Mouse (Mus musculus): ENCODE data around the gene Polr2e. TPM values are rescaled to one million over a fixed set of nuclear protein-coding genes. Genes with fewer than 3 reads are reported as not detected.
"Not testable (repeated sequence)": the region's sequence is repeated elsewhere in the genome, so short reads cannot be mapped to it uniquely, and the experiment has no call there.

Polr2e gene
- polyA plus RNA-seq, 1 experiment, result 216 TPM

GRCm38 (mm10) chr10:80056976-80057682, 17.5 kb upstream of the Polr2e start:
- no peak for TF ChIP-seq POLR2A (IDR thresholded peaks at IDR 0.05; ENCODE audit: borderline replicate concordance, extremely low read depth, insufficient read depth, insufficient read length, poor library complexity, severe bottlenecking)
- TF ChIP-seq CTCF (IDR thresholded peaks at IDR 0.05; ENCODE audit: borderline replicate concordance, extremely low read depth, insufficient read depth, insufficient read length), result no peak
- no peak for DNase-seq (ENCODE audit: low read depth)

- TF ChIP-seq CTCF (IDR thresholded peaks at IDR 0.05; ENCODE audit: borderline replicate concordance, extremely low read depth, insufficient read depth, insufficient read length) (no peak), POLR2A (IDR thresholded peaks at IDR 0.05; ENCODE audit: borderline replicate concordance, extremely low read depth, insufficient read depth, insufficient read length, poor library complexity, severe bottlenecking) (no peak)
Measured at GRCm38 (mm10) chr10:80056506-80056905, 16.9 kb upstream of the Polr2e start.

GRCm38 (mm10) chr10:80055891-80056290, 16.3 kb upstream of the Polr2e start:
- TF ChIP-seq POLR2A (IDR thresholded peaks at IDR 0.05; ENCODE audit: borderline replicate concordance, extremely low read depth, insufficient read depth, insufficient read length, poor library complexity, severe bottlenecking) (no peak), CTCF (IDR thresholded peaks at IDR 0.05; ENCODE audit: borderline replicate concordance, extremely low read depth, insufficient read depth, insufficient read length) (no peak)
- DNase-seq (ENCODE audit: low read depth), result no peak

More at GRCm38 (mm10) chr10:80056506-80056905, 16.9 kb upstream of the Polr2e start:
- DNase-seq (ENCODE audit: low read depth), result no peak

DNA sequence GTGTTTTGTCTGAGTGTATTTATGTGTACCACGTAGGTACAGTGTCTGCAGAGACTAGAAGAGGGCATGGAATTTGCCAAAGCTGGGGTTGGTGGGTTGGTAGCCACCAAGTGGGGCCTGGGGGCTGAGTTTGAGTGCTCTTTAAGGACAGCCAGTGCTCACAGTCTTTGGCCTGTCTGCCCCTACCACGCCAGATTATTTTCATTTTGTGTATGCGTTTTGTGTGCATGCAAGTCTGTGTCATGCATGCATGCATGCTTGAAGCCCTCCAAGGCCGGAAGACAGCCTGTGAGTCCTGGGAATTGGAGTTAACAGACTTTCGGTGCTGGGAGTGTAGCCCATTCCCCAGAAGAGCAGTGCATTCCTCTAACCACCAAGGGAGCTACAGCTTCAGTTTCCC, 15.8 kb upstream of the Polr2e start:
- TF ChIP-seq CTCF (IDR thresholded peaks at IDR 0.05; ENCODE audit: borderline replicate concordance, extremely low read depth, insufficient read depth, insufficient read length), result no peak
- TF ChIP-seq POLR2A (IDR thresholded peaks at IDR 0.05; ENCODE audit: borderline replicate concordance, extremely low read depth, insufficient read depth, insufficient read length, poor library complexity, severe bottlenecking), result no peak
- DNase-seq (ENCODE audit: low read depth), result no peak

DNA sequence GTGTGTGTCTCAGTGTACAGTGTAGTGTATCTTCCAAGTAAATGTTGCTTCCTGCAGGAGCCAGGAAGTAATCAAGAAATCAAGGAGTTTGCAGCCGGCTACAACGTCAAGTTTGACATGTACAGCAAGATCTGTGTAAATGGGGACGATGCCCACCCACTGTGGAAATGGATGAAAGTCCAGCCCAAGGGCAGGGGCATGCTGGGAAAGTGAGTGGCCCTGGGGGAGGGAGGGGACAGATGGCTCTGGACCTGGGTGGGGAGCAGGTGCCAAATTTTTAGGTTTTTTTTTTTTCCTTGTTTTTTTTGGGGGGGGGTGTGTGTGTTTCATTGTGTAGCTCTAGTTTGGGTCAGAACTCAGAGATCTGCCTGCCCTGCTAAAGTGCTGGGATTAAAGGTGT, 15.3 kb upstream of the Polr2e start:
- not testable (repeated sequence) for DNase-seq (ENCODE audit: low read depth)

DNA sequence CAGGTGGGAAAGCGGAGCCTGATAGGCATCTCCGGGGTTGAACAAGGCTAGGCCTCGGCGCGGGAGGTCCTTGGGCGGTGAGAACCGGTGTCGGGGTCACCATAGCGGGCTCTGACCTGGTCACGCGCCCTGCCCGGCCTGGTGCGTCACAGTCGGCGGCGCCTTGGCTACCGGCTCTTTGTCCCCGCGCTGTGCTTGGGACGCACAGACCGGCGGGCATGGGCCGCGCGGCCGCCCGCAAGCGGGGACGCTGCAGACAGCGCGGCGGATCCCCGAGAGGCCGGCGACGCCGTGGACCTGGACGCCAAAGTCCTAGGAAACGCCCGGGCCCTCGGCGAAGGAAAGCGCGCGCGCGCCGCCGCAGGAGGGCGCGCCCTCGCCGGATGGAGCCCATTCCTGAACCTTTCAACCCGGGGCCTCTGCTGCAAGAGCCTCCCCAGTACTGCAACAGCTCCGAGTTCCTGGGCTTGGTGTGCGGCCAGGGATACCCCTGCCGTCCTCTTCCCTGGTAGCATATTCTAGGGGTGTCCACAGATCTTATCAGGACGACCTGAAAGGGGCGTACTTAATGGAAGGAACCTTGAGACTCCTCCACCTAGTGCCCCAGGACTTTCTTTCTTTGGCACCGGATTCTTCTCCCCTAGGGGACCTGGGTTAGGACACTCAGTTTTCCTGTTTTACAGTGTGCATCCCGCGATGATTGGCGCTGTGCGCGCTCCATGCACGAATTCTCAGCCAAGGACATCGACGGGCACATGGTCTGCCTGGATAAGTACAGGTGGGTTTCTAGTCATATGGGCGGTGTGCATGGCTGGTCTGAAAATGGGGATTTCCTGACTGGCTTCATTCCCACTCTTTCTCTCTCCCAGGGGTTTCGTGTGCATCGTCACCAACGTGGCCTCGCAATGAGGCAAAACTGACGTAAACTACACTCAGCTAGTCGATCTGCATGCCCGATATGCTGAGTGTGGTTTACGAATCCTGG, 14.5 kb upstream of the Polr2e start:
- peak; percentile 73 for DNase-seq (ENCODE audit: low read depth)
- TF ChIP-seq CTCF (IDR thresholded peaks at IDR 0.05; ENCODE audit: borderline replicate concordance, extremely low read depth, insufficient read depth, insufficient read length), result no peak
- TF ChIP-seq POLR2A (IDR thresholded peaks at IDR 0.05; ENCODE audit: borderline replicate concordance, extremely low read depth, insufficient read depth, insufficient read length, poor library complexity, severe bottlenecking), result 0 out of 2 replicates have a peak, but pooled peaks have one; percentile 9

DNA sequence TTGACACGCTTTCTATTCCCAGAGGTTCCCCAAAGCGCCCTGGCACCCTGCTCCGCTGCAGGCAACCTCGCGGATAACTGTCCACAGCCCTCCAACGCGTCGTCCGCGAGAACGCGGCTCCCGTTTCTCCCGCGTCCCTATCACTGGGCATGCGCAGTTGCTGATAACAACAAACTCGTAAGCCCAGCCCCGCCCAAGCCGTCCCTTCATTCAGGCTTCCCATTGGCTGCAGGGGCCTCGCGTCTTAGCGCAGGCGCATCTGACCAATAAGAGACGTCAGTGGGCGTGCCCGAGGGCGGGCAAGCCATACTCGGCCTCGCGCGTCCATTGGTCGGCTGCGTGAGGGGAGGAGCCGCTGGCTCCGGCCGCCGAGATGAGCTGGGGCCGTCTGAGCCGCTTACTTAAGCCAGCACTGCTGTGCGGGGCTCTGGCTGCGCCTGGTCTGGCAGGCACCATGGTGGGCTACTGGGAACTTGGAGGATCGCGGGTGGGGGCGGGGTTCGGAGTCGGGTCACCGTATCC, 13.7 kb upstream of the Polr2e start:
- TF ChIP-seq POLR2A (IDR thresholded peaks at IDR 0.05; ENCODE audit: borderline replicate concordance, extremely low read depth, insufficient read depth, insufficient read length, poor library complexity, severe bottlenecking) (peak; percentile 85; the same call in 1 of the 2 replicates), CTCF (IDR thresholded peaks at IDR 0.05; ENCODE audit: borderline replicate concordance, extremely low read depth, insufficient read depth, insufficient read length) (no peak)

DNA sequence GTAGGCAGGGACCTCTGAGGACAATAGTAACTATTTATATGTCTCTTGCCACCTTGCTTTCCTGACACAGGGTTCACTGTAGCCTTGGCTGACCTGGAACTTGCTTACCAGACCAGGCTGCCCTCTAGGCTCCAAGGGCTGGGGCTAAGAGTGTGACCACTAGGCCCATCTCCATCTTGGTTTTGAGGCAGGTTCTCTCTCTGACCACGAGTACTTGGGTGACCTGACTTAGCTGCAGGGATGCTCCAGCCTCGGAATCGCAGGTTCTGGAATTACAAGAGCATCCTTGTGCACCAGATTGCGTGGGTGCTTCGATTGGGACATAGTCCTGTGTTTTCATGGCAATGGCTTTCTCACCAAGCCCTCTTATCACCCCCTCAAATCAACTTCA, 12.8 kb upstream of the Polr2e start:
- no peak for TF ChIP-seq CTCF (IDR thresholded peaks at IDR 0.05; ENCODE audit: borderline replicate concordance, extremely low read depth, insufficient read depth, insufficient read length)
- no peak for TF ChIP-seq POLR2A (IDR thresholded peaks at IDR 0.05; ENCODE audit: borderline replicate concordance, extremely low read depth, insufficient read depth, insufficient read length, poor library complexity, severe bottlenecking)
- no peak for DNase-seq (ENCODE audit: low read depth)

More for the DNA sequence above, 13.7 kb upstream of the Polr2e start:
- peak; percentile 100 for DNase-seq (ENCODE audit: low read depth)

DNA sequence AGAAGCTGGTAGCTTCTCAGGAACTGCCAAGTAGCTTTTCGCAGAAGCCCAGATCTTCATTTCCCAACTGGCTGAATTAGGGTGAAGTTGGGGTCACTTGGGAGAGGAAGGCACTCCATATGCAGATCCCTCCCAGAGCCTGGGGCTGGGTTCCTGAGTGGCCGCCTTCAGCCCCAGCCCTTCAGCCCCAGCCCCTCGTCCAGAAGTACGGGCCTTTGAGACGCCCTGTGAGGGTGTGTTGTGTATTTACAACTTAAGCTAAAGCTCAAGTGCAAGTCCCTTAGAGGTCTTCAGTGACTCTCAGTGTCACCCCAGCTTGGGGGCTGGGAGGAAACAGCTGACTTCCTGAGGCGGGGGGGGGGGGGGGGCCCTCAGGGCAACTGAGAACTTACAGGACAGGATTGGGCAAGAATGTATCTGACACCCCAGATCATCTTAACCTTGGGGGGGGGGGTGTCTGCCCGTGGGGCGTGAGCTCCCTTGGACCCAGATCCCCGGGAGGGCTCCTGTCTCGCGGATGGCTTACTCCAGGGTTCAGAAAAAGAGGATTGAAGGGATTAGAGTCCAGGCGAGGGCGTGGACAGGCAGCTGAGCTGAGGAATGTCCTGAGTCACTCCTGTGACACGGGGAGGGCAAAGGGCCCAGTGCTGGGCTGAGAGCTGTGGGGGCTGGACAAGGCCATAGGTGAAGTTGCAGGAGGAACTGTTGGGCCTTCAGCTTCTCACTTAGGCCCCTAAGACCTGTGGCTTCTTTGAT, 12.2 kb upstream of the Polr2e start:
- no peak for DNase-seq (ENCODE audit: low read depth)
- TF ChIP-seq POLR2A (IDR thresholded peaks at IDR 0.05; ENCODE audit: borderline replicate concordance, extremely low read depth, insufficient read depth, insufficient read length, poor library complexity, severe bottlenecking) (no peak), CTCF (IDR thresholded peaks at IDR 0.05; ENCODE audit: borderline replicate concordance, extremely low read depth, insufficient read depth, insufficient read length) (no peak)

DNA sequence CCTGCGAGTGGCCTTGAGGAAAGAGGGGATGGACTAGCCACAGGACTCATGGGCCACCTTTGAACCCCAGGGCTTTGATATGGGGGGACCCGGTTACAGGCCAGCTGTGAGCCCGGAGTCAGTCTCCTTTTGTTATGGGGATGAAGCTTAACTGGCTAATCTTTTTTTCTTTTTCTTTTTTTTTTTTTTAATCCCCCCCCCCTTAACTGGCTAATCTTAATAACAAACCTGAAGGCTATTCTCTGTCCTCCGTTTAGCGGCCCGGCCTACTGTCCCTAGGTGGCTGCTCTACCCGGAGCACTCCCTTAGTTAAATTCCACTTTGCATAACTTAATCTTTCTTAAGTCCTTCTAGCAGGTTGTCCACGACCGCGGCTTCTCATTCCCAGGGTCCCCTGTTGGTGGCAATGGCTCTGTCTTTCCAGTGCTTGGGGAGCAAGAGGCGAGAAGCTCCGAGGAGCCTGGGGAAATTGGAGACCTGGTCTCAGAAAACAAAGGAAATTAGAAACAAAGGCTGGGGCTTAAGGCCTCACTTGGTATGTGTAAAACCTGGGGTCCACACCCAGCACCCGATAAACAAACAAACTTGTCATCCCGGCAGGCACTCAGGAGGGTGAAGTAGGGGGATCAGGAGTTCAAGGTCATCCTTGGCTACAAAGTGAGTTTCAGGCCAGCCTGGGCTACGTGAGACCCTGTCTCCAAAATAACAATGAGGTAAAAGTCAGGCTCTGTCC, 11.5 kb upstream of the Polr2e start:
- DNase-seq (ENCODE audit: low read depth), result no peak
- TF ChIP-seq CTCF (IDR thresholded peaks at IDR 0.05; ENCODE audit: borderline replicate concordance, extremely low read depth, insufficient read depth, insufficient read length) (no peak), POLR2A (IDR thresholded peaks at IDR 0.05; ENCODE audit: borderline replicate concordance, extremely low read depth, insufficient read depth, insufficient read length, poor library complexity, severe bottlenecking) (no peak)
